Mouse (Mus musculus) cerebellum, adult 2 months (tissue): ENCODE measurements around the gene Sync.

Source experiments
- CTCF ChIP-seq: fragments of 200-500 bp; IDR thresholded peaks from 2 replicates; pipeline ENCODE4 v1.5.1; 2011; ENCODE audit warnings: low read depth, mild to moderate bottlenecking, control low read depth, low read length, moderate library complexity, borderline replicate concordance; ENCODE audit not compliant: insufficient read depth
- POLR2A ChIP-seq: fragments of 200-500 bp; IDR thresholded peaks from 2 replicates; pipeline ENCODE4 v1.6.1; 2011; ENCODE audit warnings: low read length, control low read depth, borderline replicate concordance; ENCODE audit not compliant: insufficient read depth

DNA sequence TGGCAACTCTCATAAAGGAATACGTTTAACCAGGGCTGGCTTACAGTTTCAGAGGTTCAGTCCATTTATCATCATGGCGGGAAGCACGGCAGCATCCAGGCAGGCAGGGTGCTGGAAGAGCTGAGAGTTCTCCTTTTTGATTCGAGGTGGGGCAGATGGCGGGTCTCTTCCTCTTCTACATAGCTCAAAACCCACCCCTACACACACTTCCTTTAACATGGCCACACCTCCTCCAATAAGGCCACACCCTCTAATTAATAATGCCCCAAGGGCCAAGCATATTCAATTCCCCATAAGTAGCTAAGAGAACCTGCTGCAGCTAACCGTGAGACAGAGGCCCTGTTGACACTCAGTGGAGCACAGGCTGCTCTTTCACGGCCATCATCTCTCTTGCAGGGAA lies 5.4 kb downstream of the Sync start:
- TF ChIP-seq CTCF, result no peak
- no peak for TF ChIP-seq POLR2A
